ENCODE assay signal across 9 mouse cellular contexts in the genomic region with DNA sequence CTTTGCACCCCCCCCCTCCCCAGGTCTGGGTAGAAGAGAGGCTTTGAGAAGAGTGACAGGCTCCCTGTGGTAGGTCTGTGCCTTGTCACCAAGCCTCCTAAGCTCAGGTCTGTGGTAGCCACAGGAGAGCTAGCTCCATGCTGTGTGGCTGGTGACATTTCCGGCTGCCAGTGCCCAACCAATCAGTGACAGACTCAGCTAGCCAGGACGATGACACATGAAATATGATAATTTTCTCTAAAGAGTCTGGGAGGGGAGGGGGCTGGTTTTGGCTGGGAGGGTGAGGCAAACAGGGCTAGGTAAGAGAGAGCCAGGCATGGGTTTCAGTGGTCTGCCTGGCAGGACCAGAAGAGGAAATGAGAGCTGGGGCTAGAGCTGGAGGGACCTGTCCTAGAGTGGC.
DNase-seq lines count a peak whose midpoint lies in the region; ATAC-seq and TF ChIP-seq lines count a peak whose summit lies in the region.
"Had no signal": no experiment of that assay in that cellular context is flagged by ENCODE, and none has a peak within 500 bp of the region (broad histone marks: within the 10 kb centered on the region; RNA-seq: fewer than 3 reads in every experiment).

No protein-coding gene starts in this region.

- no peak for TF ChIP-seq CTCF in forebrain, postnatal 0 days (IDR thresholded peaks at IDR 0.05; ENCODE audit: low read depth)

- H3K27me3 ChIP-seq in forebrain, postnatal 0 days (ENCODE audit: insufficient read depth, low read length): no peaks in the 10 kb centered on the region
- peaks cover 5% of the 10 kb centered on the region; the same call in 1 of the 2 replicates for H3K27me3 ChIP-seq in heart, embryonic 11.5 days (ENCODE audit: control insufficient read depth, insufficient read depth, low read length)

- H3K4me2 ChIP-seq in forebrain, postnatal 0 days (ENCODE audit: low read depth): 0 out of 2 replicates have a peak overlapping the region, but pooled peaks have one; percentile 2
- no peak overlapping the region for H3K4me2 ChIP-seq in heart, embryonic 11.5 days

- peak; percentile 70 for ATAC-seq in cerebellum, adult (ENCODE audit: insufficient number of reproducible peaks, low FRiP score, low TSS enrichment)
- peak; percentile 68 for ATAC-seq in forebrain, postnatal 0 days
- ATAC-seq in heart, embryonic 11.5 days (replicated peaks; ENCODE audit: insufficient number of reproducible peaks, low FRiP score, low TSS enrichment): no peak

- H3K36me3 ChIP-seq in forebrain, postnatal 0 days (ENCODE audit: insufficient read depth): no peaks in the 10 kb centered on the region
- H3K36me3 ChIP-seq in heart, embryonic 11.5 days (ENCODE audit: control insufficient read depth, insufficient read depth, low read length): no peaks in the 10 kb centered on the region

- intact Hi-C loops in left cerebral cortex, postnatal 36 days (cut with DNase I): loop anchor here (5.0 to 10.0 kb wide), 4 partner anchors 142 to 292 kb away; no protein-coding TSS in a partner anchor

- H3K4me3 ChIP-seq in forebrain, postnatal 0 days (ENCODE audit: low read depth, low read length): no peak overlapping the region
- no peak overlapping the region for H3K4me3 ChIP-seq in heart, embryonic 11.5 days (ENCODE audit: low read depth, low read length)
- H3K4me3 ChIP-seq: myocyte had no signal

- no peak overlapping the region for H3K9ac ChIP-seq in forebrain, postnatal 0 days
- no peak overlapping the region for H3K9ac ChIP-seq in heart, embryonic 11.5 days (ENCODE audit: low read depth, low read length)

- H3K27ac ChIP-seq in forebrain, postnatal 0 days (ENCODE audit: low read depth, low read length): no peak overlapping the region
- H3K27ac ChIP-seq in heart, embryonic 11.5 days (ENCODE audit: low read depth, low read length): no peak overlapping the region

- peak; percentile 44 to 58 for DNase-seq in left cerebral cortex, adult 18-20 months (ENCODE audit: low spot score in 2 of 2)
- no peak for DNase-seq in left cerebral cortex, adult 11 months (ENCODE audit: low spot score)
- peak; percentile 69 for DNase-seq in forebrain, postnatal 0 days
- DNase-seq in left cerebral cortex, postnatal 36 days (ENCODE audit: low spot score in 2 of 2): peak; percentile 60 to 66
- peak; percentile 60 to 83 for DNase-seq in right cerebral cortex, postnatal 10 days (ENCODE audit: low spot score in 2 of 2)
- DNase-seq in gastrocnemius, adult 18-20 months (ENCODE audit: low spot score): no peak

- H3K4me1 ChIP-seq in forebrain, postnatal 0 days (ENCODE audit: insufficient read depth): peaks cover 30% of the 10 kb centered on the region
- H3K4me1 ChIP-seq in heart, embryonic 11.5 days (ENCODE audit: control insufficient read depth, insufficient read depth, low read length): peaks cover 22% of the 10 kb centered on the region

- 19% methylated on average over 2 of the region's 2 CpGs for WGBS in forebrain, postnatal 0 days
- 5% methylated on average over 2 of the region's 2 CpGs for WGBS in heart, embryonic 11.5 days (ENCODE audit: insufficient replicate concordance)

- H3K9me3 ChIP-seq in forebrain, postnatal 0 days (ENCODE audit: low read length): no peaks in the 10 kb centered on the region
- no peaks in the 10 kb centered on the region for H3K9me3 ChIP-seq in heart, embryonic 11.5 days (replicated peaks; ENCODE audit: control insufficient read depth, low read length)

Comparison
In these comparisons a context has a peak if more than half of its experiments do, and no peak if none do; other contexts are left out.
1. DNase-seq: peak in left cerebral cortex, adult 18-20 months (2 of 2), forebrain, postnatal 0 days (single experiment), left cerebral cortex, postnatal 36 days (2 of 2) and right cerebral cortex, postnatal 10 days (2 of 2); none in left cerebral cortex, adult 11 months (single experiment) and gastrocnemius, adult 18-20 months (single experiment).